Comparison of ENCODE assay signal across 12 mouse cellular contexts in the genomic region with DNA sequence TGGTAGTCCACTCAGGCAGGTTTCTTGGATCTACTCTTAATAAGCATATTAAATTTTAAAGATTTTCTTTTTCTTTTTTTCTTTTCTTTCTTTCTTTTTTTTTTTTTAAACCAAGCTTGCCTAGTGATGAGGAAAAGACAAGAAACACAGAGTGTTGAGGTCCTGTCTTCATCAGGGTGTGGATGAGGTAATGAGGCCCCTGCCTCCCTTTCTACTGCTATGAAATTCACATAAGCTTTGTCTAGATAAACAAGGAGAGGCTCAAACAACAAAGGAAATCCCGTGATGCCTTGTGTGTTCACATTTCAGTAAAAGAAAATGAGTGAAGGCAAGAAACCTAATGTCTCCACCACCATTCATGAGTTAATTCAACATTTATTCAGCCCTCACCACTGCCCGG.
"Had no signal": no experiment of that assay in that cellular context is flagged by ENCODE, and none has a peak within 500 bp of the region (broad histone marks: within the 10 kb centered on the region; RNA-seq: fewer than 3 reads in every experiment).

No protein-coding gene starts in this region.

- H3K4me3 ChIP-seq: megakaryocyte, embryonic 14.5 days; midbrain, embryonic 12.5 days; midbrain, embryonic 15.5 days; neural tube, embryonic 12.5 days had no signal

- DNase-seq: lung, adult 18-20 months; lung, embryonic 14.5 days; lung, postnatal 10 days; lung, postnatal 4 days; right cerebral cortex, postnatal 14 days; thymus, adult 18-20 months; thymus, postnatal 36 days had no signal

- H3K27ac ChIP-seq: liver, embryonic 14.5 days; midbrain, embryonic 12.5 days; midbrain, embryonic 15.5 days; neural tube, embryonic 12.5 days had no signal

- ATAC-seq: midbrain, embryonic 15.5 days had no signal

- H3K4me2 ChIP-seq: lung, embryonic 14.5 days; midbrain, embryonic 12.5 days; midbrain, embryonic 15.5 days; neural tube, embryonic 12.5 days had no signal

- H3K36me3 ChIP-seq: midbrain, embryonic 15.5 days; neural tube, embryonic 12.5 days had no signal

- H3K27me3 ChIP-seq: midbrain, embryonic 12.5 days; midbrain, embryonic 15.5 days; neural tube, embryonic 12.5 days had no signal

- H3K9me3 ChIP-seq: megakaryocyte, embryonic 14.5 days; midbrain, embryonic 12.5 days; midbrain, embryonic 15.5 days; neural tube, embryonic 12.5 days had no signal

- H3K9ac ChIP-seq: liver, embryonic 14.5 days; lung, embryonic 14.5 days; midbrain, embryonic 12.5 days; midbrain, embryonic 15.5 days; neural tube, embryonic 12.5 days had no signal
